Mouse (Mus musculus) thymus, postnatal 36 days (tissue): Measurements from ENCODE around the gene Cbfa2t3.

Experiments used
- DNase-seq, 2 experiments: peaks; one replicate each; pipeline ENCODE4 v3.0.0; 2022; ENCODE audit warnings: mixed read lengths in 2 of 2

The Cbfa2t3 gene

GRCm38 (mm10) chr8:122600666-122601065 is 98.2 kb downstream of the Cbfa2t3 start:
- no peak for DNase-seq

- DNase-seq, result peak; percentile 30 to 40
These were observed 102.9 kb downstream of the Cbfa2t3 start for GRCm38 (mm10) chr8:122596031-122596430.

GRCm38 (mm10) chr8:122593783-122594507 is 105.0 kb downstream of the Cbfa2t3 start:
- DNase-seq, result no peak

- DNase-seq, result no peak
These were observed 105.7 kb downstream of the Cbfa2t3 start for GRCm38 (mm10) chr8:122593240-122593639.

- no peak for DNase-seq
These were observed 112.2 kb downstream of the Cbfa2t3 start for GRCm38 (mm10) chr8:122586749-122587148.

- no peak for DNase-seq
These were observed 112.7 kb downstream of the Cbfa2t3 start for GRCm38 (mm10) chr8:122586171-122586570.

- no peak for DNase-seq
These were observed 113.5 kb downstream of the Cbfa2t3 start for GRCm38 (mm10) chr8:122585411-122585891.

GRCm38 (mm10) chr8:122584981-122585380 is 113.9 kb downstream of the Cbfa2t3 start:
- DNase-seq, result no peak

- no peak for DNase-seq
These were observed 118.0 kb downstream of the Cbfa2t3 start for GRCm38 (mm10) chr8:122580926-122581325.

- no peak for DNase-seq
These were observed 119.7 kb downstream of the Cbfa2t3 start for GRCm38 (mm10) chr8:122579196-122579595.

GRCm38 (mm10) chr8:122577116-122577515 is 121.8 kb downstream of the Cbfa2t3 start:
- no peak for DNase-seq

- peak; percentile 96 to 97 for DNase-seq
These were observed 122.3 kb downstream of the Cbfa2t3 start, which contains the start of gene Aprt for GRCm38 (mm10) chr8:122576648-122577022. Gene Aprt (minus strand): TSS chr8:122576909.

GRCm38 (mm10) chr8:122575735-122576647 is 122.9 kb downstream of the Cbfa2t3 start:
- no peak for DNase-seq

- DNase-seq, result no peak
These were observed 123.6 kb downstream of the Cbfa2t3 start for GRCm38 (mm10) chr8:122575286-122575685.
